Mouse (Mus musculus) fibroblast of lung, adult 2 months (primary cell): Measurements from ENCODE around the gene Ddx23.

Source experiments
- DNase-seq: peaks from one replicate; pipeline ENCODE4 v3.0.0-alpha.2; 2011; ENCODE audit warnings: low read depth

Ddx23 gene

GRCm38 (mm10) chr15:98607557-98607956, 55.1 kb downstream of the Ddx23 start:
- no peak for DNase-seq

- no peak for DNase-seq
Observed at GRCm38 (mm10) chr15:98606739-98607138, 56.0 kb downstream of the Ddx23 start.

- DNase-seq: no peak
Observed at GRCm38 (mm10) chr15:98606051-98606536, 56.6 kb downstream of the Ddx23 start.

- no peak for DNase-seq
Observed at GRCm38 (mm10) chr15:98604041-98604575, 58.6 kb downstream of the Ddx23 start.

- no peak for DNase-seq
Observed at GRCm38 (mm10) chr15:98602921-98603458, 59.7 kb downstream of the Ddx23 start.

- peak; percentile 75 for DNase-seq
Observed at GRCm38 (mm10) chr15:98602191-98602881, 60.4 kb downstream of the Ddx23 start.

- no peak for DNase-seq
Observed at GRCm38 (mm10) chr15:98601832-98602190, 60.9 kb downstream of the Ddx23 start.

GRCm38 (mm10) chr15:98600036-98600709, 62.5 kb downstream of the Ddx23 start:
- no peak for DNase-seq

GRCm38 (mm10) chr15:98596609-98597008, 66.1 kb downstream of the Ddx23 start:
- no peak for DNase-seq
